Mouse (Mus musculus): ENCODE data around the gene Atr. TPM values are rescaled to one million over a fixed set of nuclear protein-coding genes. Genes with fewer than 3 reads are reported as not detected.
"Not testable (repeated sequence)": the region's sequence is repeated elsewhere in the genome, so short reads cannot be mapped to it uniquely, and the experiment has no call there.

The Atr gene
- polyA plus RNA-seq, 1 experiment from 2014 or later, result 18.3 TPM

DNA sequence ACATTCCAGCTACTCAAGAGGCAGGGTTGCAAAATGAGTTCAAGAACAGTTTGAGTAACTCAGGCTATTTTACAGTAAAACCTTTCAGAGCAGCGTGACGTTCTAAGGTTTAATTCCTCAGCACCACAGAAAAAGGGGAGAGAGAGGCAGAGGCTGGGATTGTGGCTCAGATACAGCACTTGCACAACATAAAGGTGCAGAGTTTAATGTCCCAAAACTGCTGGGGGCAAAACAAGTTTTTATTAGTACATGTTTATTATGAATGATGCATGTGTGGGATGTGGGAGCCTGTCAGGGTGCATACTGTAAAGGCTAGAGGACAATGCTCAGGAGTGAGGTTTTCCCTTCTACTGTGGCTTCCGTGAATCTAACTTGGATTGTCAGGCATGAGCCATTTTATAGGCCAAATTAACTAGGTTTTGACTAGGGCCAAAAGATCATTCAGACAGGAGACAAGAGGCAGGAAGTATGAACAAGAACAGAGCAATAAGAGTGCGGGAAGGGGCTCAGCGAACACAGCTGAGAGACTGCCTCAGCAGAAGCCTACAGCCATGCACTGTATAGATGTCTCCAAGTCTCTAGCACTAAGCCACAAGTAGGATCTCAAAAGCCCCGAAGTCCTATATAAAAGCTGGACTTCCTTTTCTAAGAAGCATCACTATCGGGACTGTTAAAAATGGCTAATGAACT is 100.8 kb downstream of the Atr start:
- 94% methylated on average over 7 of the region's 7 CpGs for WGBS

DNA sequence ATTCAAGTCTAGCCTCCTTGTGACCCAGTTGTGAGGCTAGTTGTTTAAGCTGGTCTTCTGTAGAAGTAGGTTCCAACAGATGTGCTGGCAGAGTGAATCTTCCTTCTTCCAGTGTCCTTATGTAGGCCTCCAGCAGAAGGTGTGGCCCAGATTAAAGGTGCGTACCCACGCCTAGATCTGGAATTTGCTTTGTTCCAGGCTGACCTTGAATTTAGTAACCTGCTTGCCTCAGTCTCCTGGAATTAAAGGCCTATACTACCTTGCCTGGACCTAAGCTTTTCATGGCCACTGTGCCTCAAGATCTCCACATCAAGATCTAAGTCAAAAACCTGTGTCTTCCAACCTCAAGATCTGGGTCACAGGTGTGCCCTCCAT is 101.3 kb downstream of the Atr start:
- not testable (repeated sequence) for H3K4me1 ChIP-seq (ENCODE audit: control insufficient read depth, insufficient read depth, low read length); H3K27me3 ChIP-seq (ENCODE audit: control insufficient read depth, insufficient read depth, low read length); H3K36me3 ChIP-seq (ENCODE audit: control insufficient read depth, insufficient read depth, low read length); H3K27ac ChIP-seq (ENCODE audit: low read depth, low read length); ATAC-seq (ENCODE audit: low read depth); H3K9me3 ChIP-seq (ENCODE audit: control insufficient read depth, low read length); H3K4me2 ChIP-seq (ENCODE audit: low read depth, low read length); H3K4me3 ChIP-seq (ENCODE audit: low read depth, low read length); H3K9ac ChIP-seq (replicated peaks; ENCODE audit: low read depth, low read length)
- WGBS, result 92% methylated on average over 2 of the region's 2 CpGs

More for the DNA sequence above, 100.8 kb downstream of the Atr start:
- Histone ChIP-seq H3K9ac (replicated peaks; ENCODE audit: low read depth, low read length) (no peak overlapping the region), H3K27me3 (ENCODE audit: control insufficient read depth, insufficient read depth, low read length) (0 out of 2 replicates have a peak, but pooled peaks cover 4% of the 10 kb centered on the region), H3K36me3 (ENCODE audit: control insufficient read depth, insufficient read depth, low read length) (no peaks in the 10 kb centered on the region), H3K4me2 (ENCODE audit: low read depth, low read length) (no peak overlapping the region), H3K27ac (ENCODE audit: low read depth, low read length) (no peak overlapping the region), H3K4me3 (ENCODE audit: low read depth, low read length) (no peak overlapping the region), H3K4me1 (ENCODE audit: control insufficient read depth, insufficient read depth, low read length) (0 out of 2 replicates have a peak, but pooled peaks cover 5% of the 10 kb centered on the region), H3K9me3 (ENCODE audit: control insufficient read depth, low read length) (no peaks in the 10 kb centered on the region)
- no peak for ATAC-seq (ENCODE audit: low read depth)

DNA sequence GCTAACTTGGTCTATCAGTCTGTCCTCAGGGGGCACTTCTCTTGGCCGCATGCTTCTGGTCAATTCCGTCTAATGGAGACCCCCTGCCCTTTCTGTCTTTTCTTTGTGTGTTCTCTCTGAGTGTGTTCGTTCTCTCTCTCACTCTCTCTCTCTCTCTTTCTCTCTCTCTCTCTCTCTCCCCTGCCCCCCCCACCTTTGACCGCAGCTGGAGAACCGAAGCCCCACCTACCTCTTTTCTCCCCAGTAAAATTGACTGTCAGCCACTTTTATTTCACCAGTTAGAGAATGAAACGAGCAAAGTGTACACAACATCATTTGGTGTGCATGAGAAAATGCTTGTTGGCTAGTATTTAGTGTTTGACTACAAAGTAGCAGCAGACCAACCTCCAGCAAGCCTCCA is 101.8 kb downstream of the Atr start:
- Histone ChIP-seq H3K27me3 (ENCODE audit: control insufficient read depth, insufficient read depth, low read length) (0 out of 2 replicates have a peak, but pooled peaks cover 4% of the 10 kb centered on the region), H3K9me3 (ENCODE audit: control insufficient read depth, low read length) (no peaks in the 10 kb centered on the region), H3K4me1 (ENCODE audit: control insufficient read depth, insufficient read depth, low read length) (0 out of 2 replicates have a peak, but pooled peaks cover 5% of the 10 kb centered on the region), H3K4me3 (ENCODE audit: low read depth, low read length) (no peak overlapping the region), H3K4me2 (ENCODE audit: low read depth, low read length) (no peak overlapping the region), H3K27ac (ENCODE audit: low read depth, low read length) (no peak overlapping the region), H3K36me3 (ENCODE audit: control insufficient read depth, insufficient read depth, low read length) (0 out of 2 replicates have a peak, but pooled peaks cover 2% of the 10 kb centered on the region), H3K9ac (replicated peaks; ENCODE audit: low read depth, low read length) (no peak overlapping the region)
- WGBS, result 68% methylated on average over 6 of the region's 6 CpGs
- no peak for ATAC-seq (ENCODE audit: low read depth)

DNA sequence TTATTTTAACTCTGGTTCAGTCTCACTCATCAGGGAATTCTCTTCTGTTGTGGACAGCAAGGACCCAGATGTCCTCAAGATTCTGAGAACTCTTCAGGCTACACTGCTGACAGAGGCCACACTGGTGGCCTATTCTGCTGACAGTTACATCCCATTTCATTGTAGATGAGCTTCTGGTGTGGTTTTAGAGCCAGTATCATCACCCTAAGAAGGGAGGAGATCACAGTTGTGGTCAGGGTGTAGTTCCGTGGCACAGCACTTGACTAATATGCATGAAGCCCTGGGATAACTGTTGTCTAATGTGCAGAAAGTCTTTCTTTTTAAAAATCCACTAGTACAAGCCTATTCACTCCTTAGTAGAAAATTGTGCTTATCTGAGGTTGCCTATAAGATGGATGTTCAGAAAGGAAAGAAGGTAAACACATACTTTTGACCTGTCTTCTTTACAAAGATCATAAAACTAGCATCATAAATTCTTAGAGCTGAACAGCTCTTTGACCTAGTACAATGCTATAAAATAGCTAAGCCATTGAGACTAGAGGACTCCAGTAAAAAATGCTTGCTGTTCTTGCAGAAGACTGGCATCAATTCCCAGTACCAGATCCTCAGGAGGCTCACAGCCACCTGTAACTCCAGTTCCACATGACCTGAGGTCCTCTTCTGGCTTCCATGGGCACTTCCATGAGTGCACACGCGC is 102.5 kb downstream of the Atr start:
- Histone ChIP-seq H3K27me3 (ENCODE audit: control insufficient read depth, insufficient read depth, low read length) (0 out of 2 replicates have a peak, but pooled peaks cover 3% of the 10 kb centered on the region), H3K9ac (replicated peaks; ENCODE audit: low read depth, low read length) (no peak overlapping the region), H3K36me3 (ENCODE audit: control insufficient read depth, insufficient read depth, low read length) (0 out of 2 replicates have a peak, but pooled peaks cover 4% of the 10 kb centered on the region), H3K9me3 (ENCODE audit: control insufficient read depth, low read length) (no peaks in the 10 kb centered on the region), H3K27ac (ENCODE audit: low read depth, low read length) (no peak overlapping the region), H3K4me1 (ENCODE audit: control insufficient read depth, insufficient read depth, low read length) (0 out of 2 replicates have a peak, but pooled peaks cover 5% of the 10 kb centered on the region), H3K4me3 (ENCODE audit: low read depth, low read length) (no peak overlapping the region), H3K4me2 (ENCODE audit: low read depth, low read length) (no peak overlapping the region)
- WGBS, result 83% methylated on average over 3 of the region's 3 CpGs
- ATAC-seq (ENCODE audit: low read depth), result no peak

DNA sequence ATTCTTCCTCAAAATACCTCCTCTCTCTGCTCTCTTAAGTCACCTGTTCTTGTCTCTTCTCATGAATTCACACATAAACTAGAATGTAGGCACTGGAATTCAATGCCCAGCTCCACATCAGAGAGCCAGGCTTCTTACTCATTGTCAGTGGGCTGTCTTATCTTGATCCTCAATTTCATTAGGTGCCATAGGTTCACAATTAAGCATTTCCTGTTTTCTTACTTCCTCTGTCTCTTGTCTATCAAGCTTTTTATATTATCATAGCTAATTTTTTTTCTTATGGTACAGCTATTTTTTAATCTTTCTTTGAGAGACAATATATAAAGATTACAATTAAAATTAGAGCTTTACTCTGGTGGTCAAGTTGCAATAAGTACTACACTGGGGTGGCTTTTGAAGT is 103.7 kb downstream of the Atr start:
- Histone ChIP-seq H3K27me3 (ENCODE audit: control insufficient read depth, insufficient read depth, low read length) (no peaks in the 10 kb centered on the region), H3K4me1 (ENCODE audit: control insufficient read depth, insufficient read depth, low read length) (0 out of 2 replicates have a peak, but pooled peaks cover 5% of the 10 kb centered on the region), H3K27ac (ENCODE audit: low read depth, low read length) (no peak overlapping the region)

DNA sequence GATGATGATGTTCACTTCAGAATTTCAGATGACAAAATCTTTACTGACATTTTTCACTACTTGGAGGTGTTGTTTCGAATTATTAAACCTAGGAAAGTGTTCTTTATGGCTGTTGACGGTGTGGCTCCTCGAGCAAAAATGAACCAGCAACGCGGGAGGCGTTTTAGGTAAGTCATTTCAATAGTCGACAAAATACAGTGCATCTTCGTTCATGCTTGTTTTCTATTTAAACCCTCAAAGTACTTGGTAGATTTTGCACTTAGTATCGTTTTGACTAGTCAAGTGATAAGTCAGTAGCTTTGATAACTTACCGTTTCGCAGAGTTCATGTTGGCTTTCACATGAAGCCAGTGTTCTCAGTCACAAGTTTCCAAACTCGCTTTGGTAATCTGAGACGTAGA is 106.6 kb downstream of the Atr start:
- H3K36me3 ChIP-seq (ENCODE audit: control insufficient read depth, insufficient read depth, low read length), result peaks cover 6% of the 10 kb centered on the region; the same call in 1 of the 2 replicates
- no peak overlapping the region for H3K27ac ChIP-seq (ENCODE audit: low read depth, low read length)
- H3K4me1 ChIP-seq (ENCODE audit: control insufficient read depth, insufficient read depth, low read length), result no peaks in the 10 kb centered on the region
- no peak overlapping the region for H3K9ac ChIP-seq (replicated peaks; ENCODE audit: low read depth, low read length)
- ATAC-seq (ENCODE audit: low read depth), result no peak
- WGBS, result 97% methylated on average over 13 of the region's 13 CpGs
- H3K4me3 ChIP-seq (ENCODE audit: low read depth, low read length), result no peak overlapping the region
- no peaks in the 10 kb centered on the region for H3K27me3 ChIP-seq (ENCODE audit: control insufficient read depth, insufficient read depth, low read length)
- no peak overlapping the region for H3K4me2 ChIP-seq (ENCODE audit: low read depth, low read length)
- H3K9me3 ChIP-seq (ENCODE audit: control insufficient read depth, low read length), result no peaks in the 10 kb centered on the region

More for the DNA sequence above, 103.7 kb downstream of the Atr start:
- no peak overlapping the region for H3K9ac ChIP-seq (replicated peaks; ENCODE audit: low read depth, low read length)
- H3K36me3 ChIP-seq (ENCODE audit: control insufficient read depth, insufficient read depth, low read length), result 0 out of 2 replicates have a peak, but pooled peaks cover 4% of the 10 kb centered on the region
- H3K9me3 ChIP-seq (ENCODE audit: control insufficient read depth, low read length), result no peaks in the 10 kb centered on the region
- no peak overlapping the region for H3K4me2 ChIP-seq (ENCODE audit: low read depth, low read length)
- ATAC-seq (ENCODE audit: low read depth), result no peak
- no peak overlapping the region for H3K4me3 ChIP-seq (ENCODE audit: low read depth, low read length)

DNA sequence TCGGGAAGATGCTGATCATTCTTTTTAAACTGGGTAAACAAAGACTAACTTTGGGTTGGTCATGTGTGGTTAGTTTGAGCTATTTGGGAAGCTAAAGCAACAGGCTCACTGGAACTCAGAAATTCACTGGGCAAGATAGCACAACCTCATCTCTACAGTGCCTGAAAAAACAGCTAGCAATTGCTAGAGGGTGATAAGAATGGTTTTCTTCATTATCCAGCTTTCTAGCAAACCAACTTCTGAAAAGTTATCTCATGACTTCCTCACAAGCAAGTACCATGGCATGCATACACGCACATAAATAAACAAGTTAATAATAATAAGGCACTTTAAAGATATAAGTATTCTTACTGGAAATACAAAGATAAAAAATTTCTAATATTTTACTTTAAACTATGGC is 120.9 kb downstream of the Atr start:
- H3K4me1 ChIP-seq (ENCODE audit: control insufficient read depth, insufficient read depth, low read length), result no peaks in the 10 kb centered on the region
- H3K27ac ChIP-seq (ENCODE audit: low read depth, low read length), result no peak overlapping the region
- H3K9me3 ChIP-seq (ENCODE audit: control insufficient read depth, low read length), result no peaks in the 10 kb centered on the region
- peaks cover 44% of the 10 kb centered on the region for H3K36me3 ChIP-seq (ENCODE audit: control insufficient read depth, insufficient read depth, low read length)
- no peak for ATAC-seq (ENCODE audit: low read depth)
- no peak overlapping the region for H3K9ac ChIP-seq (replicated peaks; ENCODE audit: low read depth, low read length)
- no peaks in the 10 kb centered on the region for H3K27me3 ChIP-seq (ENCODE audit: control insufficient read depth, insufficient read depth, low read length)
- 99% methylated on average over 2 of the region's 2 CpGs for WGBS
- no peak overlapping the region for H3K4me2 ChIP-seq (ENCODE audit: low read depth, low read length)
- H3K4me3 ChIP-seq (ENCODE audit: low read depth, low read length), result no peak overlapping the region

DNA sequence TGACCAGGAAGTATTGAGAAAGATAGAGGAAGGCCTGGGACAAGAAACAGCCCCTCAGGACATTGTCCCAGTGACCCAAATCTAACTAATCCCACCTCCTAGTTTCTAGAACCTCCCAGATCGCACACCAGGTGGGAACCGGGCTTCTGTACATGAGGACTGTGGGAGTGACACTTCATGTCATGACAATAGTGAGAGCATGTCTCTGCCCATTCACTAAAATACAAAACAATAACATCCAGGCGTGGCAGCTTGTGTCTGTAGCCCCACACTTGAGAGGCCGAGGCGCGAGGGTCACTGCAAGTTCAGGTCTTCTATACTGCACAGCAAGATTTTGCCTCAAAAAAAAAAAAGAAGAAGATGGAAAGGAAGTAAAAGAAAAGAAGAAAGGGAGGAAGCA is 122.5 kb downstream of the Atr start:
- no peak overlapping the region for H3K27ac ChIP-seq (ENCODE audit: low read depth, low read length)
- H3K36me3 ChIP-seq (ENCODE audit: control insufficient read depth, insufficient read depth, low read length), result peaks cover 44% of the 10 kb centered on the region
- no peak overlapping the region for H3K4me2 ChIP-seq (ENCODE audit: low read depth, low read length)
- H3K4me3 ChIP-seq (ENCODE audit: low read depth, low read length), result no peak overlapping the region
- H3K27me3 ChIP-seq (ENCODE audit: control insufficient read depth, insufficient read depth, low read length), result no peaks in the 10 kb centered on the region
- no peak for ATAC-seq (ENCODE audit: low read depth)
- WGBS, result 78% methylated on average over 6 of the region's 6 CpGs
- H3K9ac ChIP-seq (replicated peaks; ENCODE audit: low read depth, low read length), result no peak overlapping the region
- no peaks in the 10 kb centered on the region for H3K9me3 ChIP-seq (ENCODE audit: control insufficient read depth, low read length)
- H3K4me1 ChIP-seq (ENCODE audit: control insufficient read depth, insufficient read depth, low read length), result no peaks in the 10 kb centered on the region

DNA sequence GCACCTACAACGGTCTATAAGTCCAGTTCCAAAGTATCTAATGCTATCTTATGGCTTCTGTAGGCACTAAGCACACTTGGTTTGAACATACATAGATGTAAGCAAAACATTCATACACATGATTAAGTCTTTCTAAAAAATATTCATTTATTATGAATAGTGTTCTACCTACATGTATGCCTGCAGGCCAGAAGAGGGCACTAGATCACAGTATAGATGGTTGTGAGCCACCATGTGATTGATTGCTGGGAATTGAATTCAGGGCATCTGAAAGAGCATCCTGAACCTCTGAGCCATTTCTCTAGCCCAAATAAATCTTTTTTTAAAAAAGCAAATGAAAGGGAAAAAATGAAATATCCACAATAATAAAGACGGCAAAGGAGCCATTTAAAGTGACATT is 134.9 kb downstream of the Atr start:
- Histone ChIP-seq H3K36me3 (ENCODE audit: control insufficient read depth, insufficient read depth, low read length) (peaks cover 24% of the 10 kb centered on the region), H3K9ac (replicated peaks; ENCODE audit: low read depth, low read length) (no peak overlapping the region), H3K9me3 (ENCODE audit: control insufficient read depth, low read length) (no peaks in the 10 kb centered on the region), H3K27ac (ENCODE audit: low read depth, low read length) (no peak overlapping the region), H3K4me3 (ENCODE audit: low read depth, low read length) (no peak overlapping the region), H3K27me3 (ENCODE audit: control insufficient read depth, insufficient read depth, low read length) (no peaks in the 10 kb centered on the region), H3K4me2 (ENCODE audit: low read depth, low read length) (no peak overlapping the region), H3K4me1 (ENCODE audit: control insufficient read depth, insufficient read depth, low read length) (no peaks in the 10 kb centered on the region)
- ATAC-seq (ENCODE audit: low read depth), result no peak
- WGBS, result 96% methylated on average over 2 of the region's 2 CpGs
